Mouse (Mus musculus): ENCODE data around the gene Afdn. TPM values are rescaled to one million over a fixed set of nuclear protein-coding genes. Genes with fewer than 3 reads are reported as not detected.
"Not testable (repeated sequence)": the region's sequence is repeated elsewhere in the genome, so short reads cannot be mapped to it uniquely, and the experiment has no call there.

Gene Afdn
- polyA plus RNA-seq, 1 experiment from 2014 or later, result 153 TPM

- H3K9me3 ChIP-seq (replicated peaks), result no peaks in the 10 kb centered on the region
- no peak for ATAC-seq (ENCODE audit: low FRiP score)
- H3K4me2 ChIP-seq (replicated peaks), result no peak overlapping the region
- no peak overlapping the region for H3K4me3 ChIP-seq
- no peaks in the 10 kb centered on the region for H3K4me1 ChIP-seq
- no peak overlapping the region for H3K9ac ChIP-seq
- no peaks in the 10 kb centered on the region for H3K36me3 ChIP-seq
- 84% methylated on average over 1 of the region's 1 CpGs for WGBS
- H3K27me3 ChIP-seq, result no peaks in the 10 kb centered on the region
- H3K27ac ChIP-seq, result no peak overlapping the region
Observed at GRCm38 (mm10) chr17:13797691-13798090, 37.4 kb downstream of the Afdn start.

- H3K9ac ChIP-seq, result no peak overlapping the region
- no peak overlapping the region for H3K27ac ChIP-seq
- no peaks in the 10 kb centered on the region for H3K9me3 ChIP-seq (replicated peaks)
- 81% methylated on average over 2 of the region's 2 CpGs for WGBS
- H3K4me2 ChIP-seq (replicated peaks), result no peak overlapping the region
- no peak for ATAC-seq (ENCODE audit: low FRiP score)
- peaks cover 18% of the 10 kb centered on the region for H3K36me3 ChIP-seq
- no peak overlapping the region for H3K4me3 ChIP-seq
- H3K27me3 ChIP-seq, result no peaks in the 10 kb centered on the region
- H3K4me1 ChIP-seq, result no peaks in the 10 kb centered on the region
Observed at GRCm38 (mm10) chr17:13802836-13803408, 42.6 kb downstream of the Afdn start.

- Histone ChIP-seq H3K27ac (no peak overlapping the region), H3K4me3 (no peak overlapping the region), H3K9me3 (replicated peaks) (no peaks in the 10 kb centered on the region), H3K9ac (no peak overlapping the region), H3K36me3 (peaks cover 26% of the 10 kb centered on the region), H3K27me3 (no peaks in the 10 kb centered on the region), H3K4me1 (no peaks in the 10 kb centered on the region), H3K4me2 (replicated peaks) (no peak overlapping the region)
- ATAC-seq (ENCODE audit: low FRiP score), result no peak
- 96% methylated on average over 1 of the region's 1 CpGs for WGBS
Observed at GRCm38 (mm10) chr17:13806016-13806415, 45.7 kb downstream of the Afdn start.

DNA sequence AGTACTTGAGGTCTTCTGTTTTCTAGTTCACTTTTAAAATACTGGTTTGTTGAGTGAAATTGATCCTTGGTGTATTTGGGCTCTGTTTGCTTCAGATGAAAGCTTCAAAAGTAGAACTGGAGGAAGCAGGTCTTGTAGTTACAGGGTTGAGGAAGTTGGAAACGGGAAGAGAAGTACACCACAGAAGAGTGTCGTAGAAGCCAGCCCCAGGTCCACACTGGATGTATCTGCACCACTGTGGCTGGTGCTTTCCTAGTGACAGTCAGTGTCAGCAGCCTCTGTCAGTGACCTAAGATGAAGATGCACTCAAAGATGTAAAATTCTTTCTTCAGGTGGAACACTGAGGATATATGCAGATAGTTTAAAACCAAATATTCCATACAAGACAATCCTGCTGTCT, 57.5 kb downstream of the Afdn start:
- no peaks in the 10 kb centered on the region for H3K4me1 ChIP-seq
- H3K4me2 ChIP-seq (replicated peaks), result no peak overlapping the region
- H3K27me3 ChIP-seq, result no peaks in the 10 kb centered on the region
- H3K36me3 ChIP-seq, result peaks cover 18% of the 10 kb centered on the region
- no peaks in the 10 kb centered on the region for H3K9me3 ChIP-seq (replicated peaks)
- no peak overlapping the region for H3K27ac ChIP-seq
- WGBS, result 91% methylated on average over 2 of the region's 2 CpGs
- no peak overlapping the region for H3K4me3 ChIP-seq
- ATAC-seq (ENCODE audit: low FRiP score), result no peak
- H3K9ac ChIP-seq, result no peak overlapping the region

GRCm38 (mm10) chr17:13819342-13819741, 59.0 kb downstream of the Afdn start:
- no peaks in the 10 kb centered on the region for H3K4me1 ChIP-seq
- ATAC-seq (ENCODE audit: low FRiP score), result no peak
- H3K9me3 ChIP-seq (replicated peaks), result no peaks in the 10 kb centered on the region
- no peaks in the 10 kb centered on the region for H3K27me3 ChIP-seq
- no peak overlapping the region for H3K27ac ChIP-seq
- H3K4me3 ChIP-seq, result no peak overlapping the region
- H3K9ac ChIP-seq, result no peak overlapping the region
- peaks cover 20% of the 10 kb centered on the region for H3K36me3 ChIP-seq
- 98% methylated on average over 4 of the region's 4 CpGs for WGBS
- H3K4me2 ChIP-seq (replicated peaks), result no peak overlapping the region

DNA sequence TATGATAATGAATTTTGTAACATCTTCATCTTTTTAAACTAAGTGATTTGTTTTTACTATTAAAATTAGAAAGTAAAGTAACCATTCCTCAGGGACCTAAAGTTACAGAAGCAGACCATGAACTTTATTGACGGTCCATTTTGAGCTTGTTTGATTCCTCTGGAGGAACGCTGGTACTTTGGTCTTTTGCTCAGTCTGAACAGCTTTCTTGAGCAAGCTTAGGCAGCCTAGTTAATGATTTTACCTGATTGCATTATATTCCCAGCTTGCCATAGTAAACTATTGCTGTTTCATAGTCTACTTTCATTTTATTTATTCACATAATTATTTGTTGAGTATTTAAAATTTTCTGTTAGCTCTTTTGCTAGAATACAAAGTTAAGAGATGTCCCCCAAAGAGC, 60.3 kb downstream of the Afdn start:
- Histone ChIP-seq H3K4me1 (no peaks in the 10 kb centered on the region), H3K36me3 (peaks cover 29% of the 10 kb centered on the region), H3K9ac (no peak overlapping the region), H3K27me3 (no peaks in the 10 kb centered on the region), H3K4me3 (no peak overlapping the region), H3K27ac (no peak overlapping the region), H3K9me3 (replicated peaks) (no peaks in the 10 kb centered on the region), H3K4me2 (replicated peaks) (no peak overlapping the region)
- 97% methylated on average over 2 of the region's 2 CpGs for WGBS
- no peak for ATAC-seq (ENCODE audit: low FRiP score)

- Histone ChIP-seq H3K36me3 (peaks cover 28% of the 10 kb centered on the region), H3K9me3 (replicated peaks) (no peaks in the 10 kb centered on the region), H3K27me3 (no peaks in the 10 kb centered on the region), H3K27ac (no peak overlapping the region), H3K9ac (no peak overlapping the region), H3K4me1 (no peaks in the 10 kb centered on the region), H3K4me2 (replicated peaks) (no peak overlapping the region), H3K4me3 (no peak overlapping the region)
- ATAC-seq (ENCODE audit: low FRiP score), result no peak
- WGBS, result 93% methylated on average over 2 of the region's 2 CpGs
Observed at GRCm38 (mm10) chr17:13825421-13825820, 65.1 kb downstream of the Afdn start.

DNA sequence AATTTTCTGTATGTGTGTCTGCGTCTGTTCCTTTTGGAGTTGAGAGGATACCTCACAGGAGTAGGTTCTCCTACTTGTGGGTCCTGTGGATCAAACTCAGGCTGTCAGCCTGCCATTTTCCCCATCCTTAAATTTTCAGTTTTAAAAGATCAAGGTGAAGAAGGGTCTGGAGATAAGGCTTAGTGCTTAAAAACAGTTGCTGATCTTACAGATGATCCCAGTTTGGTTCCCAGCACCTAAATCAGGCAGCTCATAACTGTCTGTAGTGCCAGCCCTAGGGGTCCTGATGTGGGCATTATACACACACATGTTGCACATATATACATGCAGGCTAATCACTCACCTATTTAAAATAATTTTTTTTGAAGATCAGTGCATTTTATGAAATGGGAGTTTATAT, 69.9 kb downstream of the Afdn start:
- Histone ChIP-seq H3K4me3 (no peak overlapping the region), H3K4me2 (replicated peaks) (no peak overlapping the region), H3K9me3 (replicated peaks) (no peaks in the 10 kb centered on the region), H3K9ac (no peak overlapping the region), H3K36me3 (peaks cover 47% of the 10 kb centered on the region), H3K27me3 (no peaks in the 10 kb centered on the region), H3K4me1 (no peaks in the 10 kb centered on the region), H3K27ac (no peak overlapping the region)
- 96% methylated on average over 1 of the region's 1 CpGs for WGBS
- no peak for ATAC-seq (ENCODE audit: low FRiP score)

- no peak overlapping the region for H3K9ac ChIP-seq
- no peaks in the 10 kb centered on the region for H3K27me3 ChIP-seq
- no peak overlapping the region for H3K4me2 ChIP-seq (replicated peaks)
- no peak overlapping the region for H3K27ac ChIP-seq
- 81% methylated on average over 1 of the region's 1 CpGs for WGBS
- no peaks in the 10 kb centered on the region for H3K4me1 ChIP-seq
- peaks cover 44% of the 10 kb centered on the region for H3K36me3 ChIP-seq
- ATAC-seq (ENCODE audit: low FRiP score), result peak; percentile 71
- no peak overlapping the region for H3K4me3 ChIP-seq
- no peaks in the 10 kb centered on the region for H3K9me3 ChIP-seq (replicated peaks)
Observed at GRCm38 (mm10) chr17:13830636-13831341, 70.5 kb downstream of the Afdn start.

DNA sequence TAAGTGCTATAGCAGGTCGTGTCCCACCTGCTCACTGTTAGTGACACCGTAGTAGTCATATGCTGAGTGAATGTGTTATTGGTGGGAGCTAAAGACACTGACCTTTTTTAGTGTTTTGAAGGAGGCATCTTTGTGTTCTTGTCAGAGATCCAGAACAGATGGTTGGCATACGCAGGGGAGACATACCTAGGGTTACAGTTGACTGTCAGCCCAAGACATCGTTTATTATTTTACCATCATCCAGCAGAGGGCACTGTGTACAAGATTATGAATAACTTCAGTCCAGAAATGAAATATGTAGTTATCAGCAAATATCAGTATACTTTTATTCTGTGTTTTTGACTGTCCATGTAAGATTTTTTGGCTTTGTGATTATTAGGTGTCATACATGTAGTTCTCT, 75.5 kb downstream of the Afdn start:
- Histone ChIP-seq H3K36me3 (peaks cover 34% of the 10 kb centered on the region), H3K4me2 (replicated peaks) (no peak overlapping the region), H3K27me3 (no peaks in the 10 kb centered on the region), H3K27ac (no peak overlapping the region), H3K4me3 (no peak overlapping the region), H3K9me3 (replicated peaks) (no peaks in the 10 kb centered on the region), H3K4me1 (no peaks in the 10 kb centered on the region), H3K9ac (no peak overlapping the region)
- 89% methylated on average over 4 of the region's 4 CpGs for WGBS
- no peak for ATAC-seq (ENCODE audit: low FRiP score)

DNA sequence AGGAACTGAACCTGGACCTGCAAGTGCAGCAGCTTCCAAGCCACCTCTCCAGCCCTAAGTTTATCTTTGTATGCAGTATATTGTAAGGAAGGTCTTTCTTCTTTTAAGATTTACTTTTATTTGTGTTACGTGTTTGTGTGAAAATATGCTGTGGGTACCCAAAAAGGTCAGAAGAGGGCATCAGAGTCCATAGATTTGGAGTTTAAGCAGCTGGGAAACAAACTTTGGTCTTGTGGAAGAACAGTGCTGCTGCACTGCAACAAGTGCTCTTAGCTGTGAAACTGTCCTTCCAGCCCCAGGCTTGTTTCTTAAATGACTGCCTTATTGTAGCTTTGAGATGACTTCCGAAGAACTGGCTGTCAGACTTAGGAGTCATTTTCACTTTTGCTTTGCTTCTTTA, 89.8 kb downstream of the Afdn start:
- no peak for ATAC-seq (ENCODE audit: low FRiP score)
- Histone ChIP-seq H3K4me2 (replicated peaks) (no peak overlapping the region), H3K4me3 (no peak overlapping the region), H3K36me3 (peaks cover 53% of the 10 kb centered on the region), H3K9ac (no peak overlapping the region), H3K9me3 (replicated peaks) (no peaks in the 10 kb centered on the region), H3K4me1 (no peaks in the 10 kb centered on the region), H3K27me3 (no peaks in the 10 kb centered on the region), H3K27ac (no peak overlapping the region)
- 91% methylated on average over 2 of the region's 2 CpGs for WGBS

DNA sequence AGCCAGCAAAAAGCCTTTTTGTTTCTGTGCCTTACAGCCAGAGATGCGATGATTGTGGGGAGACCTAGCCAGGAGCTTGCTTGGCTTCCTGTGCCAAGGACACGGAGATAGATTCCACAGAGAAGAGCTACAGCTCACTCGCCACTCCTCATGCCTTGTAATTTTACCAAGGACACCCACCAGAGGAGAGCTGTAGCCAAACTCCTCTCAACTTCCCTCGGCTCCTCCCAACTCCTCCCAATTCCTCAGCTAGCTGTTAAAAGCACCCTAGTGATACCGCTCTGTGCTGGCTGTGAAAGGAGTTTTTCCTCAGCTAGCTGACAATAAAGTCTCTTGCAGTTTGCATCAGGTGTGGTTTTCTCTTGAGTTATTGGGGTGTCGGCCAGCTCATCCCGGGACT, 93.5 kb downstream of the Afdn start:
- not testable (repeated sequence) for H3K27ac ChIP-seq; ATAC-seq (ENCODE audit: low FRiP score)
- 80% methylated on average over 7 of the region's 7 CpGs for WGBS

GRCm38 (mm10) chr17:13855396-13855795, 95.1 kb downstream of the Afdn start:
- Histone ChIP-seq H3K36me3 (peaks cover 52% of the 10 kb centered on the region), H3K4me2 (replicated peaks) (no peak overlapping the region), H3K9me3 (replicated peaks) (no peaks in the 10 kb centered on the region), H3K27me3 (no peaks in the 10 kb centered on the region), H3K27ac (no peak overlapping the region), H3K4me3 (no peak overlapping the region), H3K9ac (no peak overlapping the region), H3K4me1 (no peaks in the 10 kb centered on the region)
- no peak for ATAC-seq (ENCODE audit: low FRiP score)
- WGBS, result 90% methylated on average over 1 of the region's 1 CpGs

More for the DNA sequence above, 93.5 kb downstream of the Afdn start:
- peaks cover 61% of the 10 kb centered on the region for H3K36me3 ChIP-seq
- not testable (repeated sequence) for H3K27me3 ChIP-seq; H3K4me1 ChIP-seq; H3K9ac ChIP-seq; H3K4me2 ChIP-seq (replicated peaks); H3K4me3 ChIP-seq; H3K9me3 ChIP-seq (replicated peaks)
